Mouse (Mus musculus): ENCODE data around the gene Dusp1. TPM values are rescaled to one million over a fixed set of nuclear protein-coding genes. Genes with fewer than 3 reads are reported as not detected.

Dusp1 gene
- total and polyA plus RNA-seq, 3 experiments, result 61.4 to 122 (median 71.3) TPM

DNA sequence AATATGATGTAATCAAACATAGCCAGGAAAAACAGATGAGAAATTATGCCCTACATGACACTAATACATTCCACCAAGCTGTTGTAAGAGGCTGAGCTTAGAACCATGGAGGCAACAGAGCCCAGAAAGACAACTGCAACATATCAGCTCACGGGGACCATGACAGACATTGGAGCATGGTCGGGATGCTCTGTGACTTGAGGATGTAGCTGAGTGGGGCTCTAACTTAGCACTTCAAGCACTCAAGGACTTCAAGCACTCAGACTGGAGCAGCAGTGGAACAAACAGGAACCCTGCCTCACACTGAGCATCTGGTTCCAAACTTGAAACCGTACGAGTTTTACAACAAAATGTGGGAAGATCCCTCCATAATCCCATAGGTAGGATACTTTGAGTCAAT, 46.3 kb downstream of the Dusp1 start:
- H3K4me3 ChIP-seq, result no peak overlapping the region
- no peak for DNase-seq
- intact Hi-C loops (cut with DNase I), result loop anchor here (2.0 kb wide), 1 partner anchor 13 kb away; no protein-coding TSS in a partner anchor
- 92% methylated on average over 4 of the region's 4 CpGs for WGBS
- H3K27ac ChIP-seq, result no peak overlapping the region
- no peaks in the 10 kb centered on the region for H3K79me2 ChIP-seq (replicated peaks; ENCODE audit: control insufficient read depth, insufficient read depth, low read length)
- no peak overlapping the region for H3K9ac ChIP-seq (ENCODE audit: low read depth, low read length)
- 0 out of 2 replicates have a peak, but pooled peaks cover 2% of the 10 kb centered on the region for H3K36me3 ChIP-seq (ENCODE audit: control insufficient read depth, insufficient read depth, low read length)
- TF ChIP-seq POLR2A (IDR thresholded peaks at IDR 0.05; ENCODE audit: insufficient read depth, low read depth, low read length) (no peak), EP300 (IDR thresholded peaks at IDR 0.05; ENCODE audit: insufficient read depth, low read depth, low read length) (no peak), CTCF (IDR thresholded peaks at IDR 0.05) (no peak)
- H3K4me1 ChIP-seq (ENCODE audit: control insufficient read depth, insufficient read depth, low read length), result peaks cover 28% of the 10 kb centered on the region
- no peaks in the 10 kb centered on the region for H3K27me3 ChIP-seq (ENCODE audit: control insufficient read depth, insufficient read depth, low read length)

DNA sequence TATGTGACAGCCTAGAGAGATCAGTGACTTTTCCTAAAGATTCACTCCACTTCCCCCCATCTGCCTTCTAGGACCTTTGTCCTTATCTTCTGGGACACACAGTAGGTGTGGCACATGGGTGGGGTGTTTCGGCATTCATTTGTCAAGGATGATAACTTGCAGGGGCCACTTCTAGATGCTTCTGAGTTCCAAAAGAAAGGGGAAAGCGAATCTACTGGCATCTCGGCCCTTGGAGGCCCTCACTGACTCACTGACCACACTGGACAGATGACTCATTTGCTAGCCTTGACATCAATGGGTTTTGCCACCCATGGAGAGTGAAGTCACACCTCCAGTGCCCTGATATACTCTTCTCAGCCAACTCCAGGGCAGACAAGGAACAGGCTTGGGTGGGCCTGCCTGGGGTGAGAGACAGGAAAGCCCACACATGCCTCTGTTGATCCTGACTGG, 47.3 kb downstream of the Dusp1 start:
- intact Hi-C loops (cut with DNase I), result loop anchor here (2.0 kb wide), 1 partner anchor 14 kb away; no protein-coding TSS in a partner anchor

GRCm38 (mm10) chr17:26513459-26514290, 48.3 kb downstream of the Dusp1 start:
- H3K27me3 ChIP-seq (ENCODE audit: control insufficient read depth, insufficient read depth, low read length), result no peaks in the 10 kb centered on the region
- no peak overlapping the region for H3K9ac ChIP-seq (ENCODE audit: low read depth, low read length)
- H3K36me3 ChIP-seq (ENCODE audit: control insufficient read depth, insufficient read depth, low read length), result 0 out of 2 replicates have a peak, but pooled peaks cover 2% of the 10 kb centered on the region
- no peaks in the 10 kb centered on the region for H3K79me2 ChIP-seq (replicated peaks; ENCODE audit: control insufficient read depth, insufficient read depth, low read length)
- no peak overlapping the region for H3K4me3 ChIP-seq
- H3K4me1 ChIP-seq (ENCODE audit: control insufficient read depth, insufficient read depth, low read length), result peaks cover 32% of the 10 kb centered on the region
- DNase-seq, result peak in 1 of 2 experiments; percentile 25
- intact Hi-C loops (cut with DNase I), result loop anchor here (2.0 kb wide), 1 partner anchor 15 kb away; no protein-coding TSS in a partner anchor
- peak overlapping the region; percentile 63 for H3K27ac ChIP-seq
- no peak for TF ChIP-seq CTCF (IDR thresholded peaks at IDR 0.05)
- no peak for TF ChIP-seq EP300 (IDR thresholded peaks at IDR 0.05; ENCODE audit: insufficient read depth, low read depth, low read length)
- TF ChIP-seq POLR2A (IDR thresholded peaks at IDR 0.05; ENCODE audit: insufficient read depth, low read depth, low read length), result no peak
- 74% methylated on average over 6 of the region's 6 CpGs for WGBS

More for the DNA sequence above, 47.3 kb downstream of the Dusp1 start:
- Histone ChIP-seq H3K4me3 (no peak overlapping the region), H3K79me2 (replicated peaks; ENCODE audit: control insufficient read depth, insufficient read depth, low read length) (no peaks in the 10 kb centered on the region), H3K9ac (ENCODE audit: low read depth, low read length) (no peak overlapping the region), H3K27me3 (ENCODE audit: control insufficient read depth, insufficient read depth, low read length) (no peaks in the 10 kb centered on the region), H3K4me1 (ENCODE audit: control insufficient read depth, insufficient read depth, low read length) (peaks cover 28% of the 10 kb centered on the region), H3K36me3 (ENCODE audit: control insufficient read depth, insufficient read depth, low read length) (0 out of 2 replicates have a peak, but pooled peaks cover 2% of the 10 kb centered on the region), H3K27ac (peak overlapping the region; percentile 63)
- 65% methylated on average over 3 of the region's 3 CpGs for WGBS
- TF ChIP-seq CTCF (IDR thresholded peaks at IDR 0.05) (no peak), EP300 (IDR thresholded peaks at IDR 0.05; ENCODE audit: insufficient read depth, low read depth, low read length) (no peak), POLR2A (IDR thresholded peaks at IDR 0.05; ENCODE audit: insufficient read depth, low read depth, low read length) (no peak)
- peak in 1 of 2 experiments; percentile 28 for DNase-seq

GRCm38 (mm10) chr17:26512961-26513360, 49.0 kb downstream of the Dusp1 start:
- Histone ChIP-seq H3K9ac (ENCODE audit: low read depth, low read length) (no peak overlapping the region), H3K79me2 (replicated peaks; ENCODE audit: control insufficient read depth, insufficient read depth, low read length) (no peaks in the 10 kb centered on the region; the same call in 1 of the 2 replicates), H3K27me3 (ENCODE audit: control insufficient read depth, insufficient read depth, low read length) (no peaks in the 10 kb centered on the region), H3K4me1 (ENCODE audit: control insufficient read depth, insufficient read depth, low read length) (peaks cover 32% of the 10 kb centered on the region), H3K4me3 (no peak overlapping the region), H3K36me3 (ENCODE audit: control insufficient read depth, insufficient read depth, low read length) (0 out of 2 replicates have a peak, but pooled peaks cover 2% of the 10 kb centered on the region), H3K27ac (peak overlapping the region; percentile 63)
- DNase-seq, result peak; percentile 29 to 41
- WGBS, result 26% methylated on average over 7 of the region's 7 CpGs
- intact Hi-C loops (cut with DNase I), result no loop called here
- no peak for TF ChIP-seq POLR2A (IDR thresholded peaks at IDR 0.05; ENCODE audit: insufficient read depth, low read depth, low read length)
- TF ChIP-seq EP300 (IDR thresholded peaks at IDR 0.05; ENCODE audit: insufficient read depth, low read depth, low read length), result no peak
- no peak for TF ChIP-seq CTCF (IDR thresholded peaks at IDR 0.05)

DNA sequence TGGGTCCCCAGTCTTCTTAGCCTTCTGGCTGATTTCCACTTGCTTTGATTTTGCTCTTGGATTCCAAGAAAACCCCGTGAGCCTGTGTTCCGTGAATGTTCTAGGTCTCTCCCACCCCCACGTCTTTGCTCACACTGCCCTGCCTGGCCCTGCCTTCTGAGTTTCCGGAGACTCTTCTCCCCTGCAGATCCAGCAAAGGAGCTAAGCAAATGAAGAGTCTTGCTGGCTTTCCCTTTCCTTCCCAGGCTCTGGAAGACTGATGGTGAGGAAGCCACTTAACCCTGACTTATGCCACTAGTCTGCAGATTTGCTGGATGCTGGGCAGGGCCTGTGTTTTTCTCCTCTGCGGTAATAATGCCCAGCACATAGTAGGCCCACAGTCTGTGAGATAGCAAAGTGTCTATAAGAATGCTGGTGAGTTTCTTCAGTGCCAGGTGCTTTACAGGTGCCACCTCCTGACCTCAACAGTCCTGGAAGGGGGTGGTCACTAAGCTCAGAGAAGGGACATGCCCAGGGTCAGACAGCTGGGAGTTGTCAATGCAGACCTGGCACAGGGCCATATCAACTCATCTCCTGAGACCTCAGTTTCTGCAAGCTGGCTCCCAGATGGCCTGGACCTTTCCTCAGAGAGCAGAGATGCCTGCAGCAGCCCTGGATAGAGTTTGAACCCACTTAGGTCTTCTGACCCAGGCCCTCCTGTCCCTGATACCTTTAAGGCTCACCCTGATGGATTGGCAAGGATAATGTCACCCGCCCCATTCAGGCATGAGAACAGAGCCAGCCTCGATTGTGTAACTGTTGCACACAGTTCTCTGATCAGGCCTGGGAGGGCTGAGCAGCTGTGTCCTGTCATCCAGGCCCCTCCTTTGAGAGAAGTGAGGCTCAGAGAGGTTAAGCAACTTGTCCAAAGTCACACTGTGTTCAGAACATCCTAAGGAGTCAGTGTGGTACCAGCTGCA, 49.8 kb downstream of the Dusp1 start:
- Histone ChIP-seq H3K4me1 (ENCODE audit: control insufficient read depth, insufficient read depth, low read length) (peaks cover 32% of the 10 kb centered on the region), H3K4me3 (no peak overlapping the region), H3K9ac (ENCODE audit: low read depth, low read length) (no peak overlapping the region), H3K27ac (peak overlapping the region; percentile 63), H3K27me3 (ENCODE audit: control insufficient read depth, insufficient read depth, low read length) (no peaks in the 10 kb centered on the region), H3K36me3 (ENCODE audit: control insufficient read depth, insufficient read depth, low read length) (0 out of 2 replicates have a peak, but pooled peaks cover 2% of the 10 kb centered on the region), H3K79me2 (replicated peaks; ENCODE audit: control insufficient read depth, insufficient read depth, low read length) (no peaks in the 10 kb centered on the region; the same call in none of the 2 replicates)
- intact Hi-C loops (cut with DNase I), result no loop called here
- peak; percentile 74 to 83 for DNase-seq
- no peak for TF ChIP-seq CTCF (IDR thresholded peaks at IDR 0.05)
- no peak for TF ChIP-seq POLR2A (IDR thresholded peaks at IDR 0.05; ENCODE audit: insufficient read depth, low read depth, low read length)
- TF ChIP-seq EP300 (IDR thresholded peaks at IDR 0.05; ENCODE audit: insufficient read depth, low read depth, low read length), result peak; percentile 82; the same call in 1 of the 2 replicates
- WGBS, result 49% methylated on average over 7 of the region's 7 CpGs

Measured in heart, adult 2 months (tissue).